Mouse (Mus musculus): ENCODE measurements around the gene Ano4.

The Ano4 gene

GRCm38 (mm10) chr10:89280402-89280801 is 64.2 kb downstream of the Ano4 start:
- DNase-seq (ENCODE audit: low spot score): no peak

- DNase-seq (ENCODE audit: low spot score): no peak
Observed at GRCm38 (mm10) chr10:89273001-89273680, 71.4 kb downstream of the Ano4 start.

- no peak for DNase-seq (ENCODE audit: low spot score)
Observed at GRCm38 (mm10) chr10:89267312-89267711, 77.2 kb downstream of the Ano4 start.

GRCm38 (mm10) chr10:89263396-89263795 is 81.2 kb downstream of the Ano4 start:
- no peak for DNase-seq (ENCODE audit: low spot score)

- no peak for DNase-seq (ENCODE audit: low spot score)
Observed at GRCm38 (mm10) chr10:89257457-89258381, 86.8 kb downstream of the Ano4 start.

GRCm38 (mm10) chr10:89256762-89257456 is 87.7 kb downstream of the Ano4 start:
- DNase-seq (ENCODE audit: low spot score): no peak

GRCm38 (mm10) chr10:89254765-89255164 is 89.8 kb downstream of the Ano4 start:
- no peak for DNase-seq (ENCODE audit: low spot score)

- no peak for DNase-seq (ENCODE audit: low spot score)
Observed at GRCm38 (mm10) chr10:89253799-89254198, 90.8 kb downstream of the Ano4 start.

GRCm38 (mm10) chr10:89252636-89253035 is 91.9 kb downstream of the Ano4 start:
- DNase-seq (ENCODE audit: low spot score): no peak

- DNase-seq (ENCODE audit: low spot score): no peak
Observed at GRCm38 (mm10) chr10:89243808-89244207, 100.8 kb downstream of the Ano4 start.

- DNase-seq (ENCODE audit: low spot score): peak; percentile 11
Observed at GRCm38 (mm10) chr10:89224524-89224923, 120.0 kb downstream of the Ano4 start.

GRCm38 (mm10) chr10:89222284-89222989 is 122.1 kb downstream of the Ano4 start:
- no peak for DNase-seq (ENCODE audit: low spot score)

- DNase-seq (ENCODE audit: low spot score): no peak
Observed at GRCm38 (mm10) chr10:89216078-89216477, 128.5 kb downstream of the Ano4 start.

GRCm38 (mm10) chr10:89205858-89206257 is 138.7 kb downstream of the Ano4 start:
- peak; percentile 10 for DNase-seq (ENCODE audit: low spot score)

GRCm38 (mm10) chr10:89196444-89196843 is 148.1 kb downstream of the Ano4 start:
- no peak for DNase-seq (ENCODE audit: low spot score)

GRCm38 (mm10) chr10:89195068-89195467 is 149.5 kb downstream of the Ano4 start:
- no peak for DNase-seq (ENCODE audit: low spot score)

- no peak for DNase-seq (ENCODE audit: low spot score)
Observed at GRCm38 (mm10) chr10:89194440-89194839, 150.1 kb downstream of the Ano4 start.

- no peak for DNase-seq (ENCODE audit: low spot score)
Observed at GRCm38 (mm10) chr10:89177921-89178320, 166.6 kb downstream of the Ano4 start.

GRCm38 (mm10) chr10:89164533-89164932 is 180.0 kb downstream of the Ano4 start:
- DNase-seq (ENCODE audit: low spot score): no peak

GRCm38 (mm10) chr10:89155502-89155901 is 189.1 kb downstream of the Ano4 start:
- no peak for DNase-seq (ENCODE audit: low spot score)

- DNase-seq (ENCODE audit: low spot score): no peak
Observed at GRCm38 (mm10) chr10:89154797-89155465, 189.6 kb downstream of the Ano4 start.

Measured in urinary bladder, postnatal 25 days (tissue).